Mouse (Mus musculus) right cerebral cortex, postnatal 14 days (tissue): ENCODE measurements around the gene Cd164l2.

Source experiments
- DNase-seq: peaks from one replicate; pipeline ENCODE4 v3.0.0; 2022

The Cd164l2 gene

GRCm38 (mm10) chr4:133195014-133195413, 16.9 kb upstream of the Cd164l2 start:
- DNase-seq, result no peak

DNA sequence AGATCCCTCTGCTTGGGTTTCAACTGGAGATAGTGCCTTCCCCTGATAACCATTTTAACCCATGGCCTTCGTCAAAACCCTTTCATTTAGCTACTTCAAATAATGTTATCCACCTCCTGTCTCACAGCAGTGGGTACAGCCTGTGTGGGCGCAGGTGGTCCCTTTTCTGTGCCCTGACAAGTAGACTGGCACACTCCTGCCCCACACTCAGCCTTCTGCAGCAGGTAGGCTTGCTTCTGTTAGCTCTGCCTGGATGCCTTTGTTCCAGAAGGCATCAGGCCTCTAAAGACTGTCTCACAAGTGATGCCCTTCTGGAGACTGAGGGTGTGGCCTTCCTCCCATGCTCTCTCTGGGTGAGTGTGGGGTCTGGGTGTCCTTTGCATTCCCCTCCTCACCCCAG, 15.8 kb upstream of the Cd164l2 start:
- no peak for DNase-seq

GRCm38 (mm10) chr4:133196852-133197251, 15.1 kb upstream of the Cd164l2 start:
- DNase-seq, result no peak

- DNase-seq, result no peak
Measured at GRCm38 (mm10) chr4:133197355-133197754, 14.6 kb upstream of the Cd164l2 start.

- DNase-seq, result no peak
Measured at GRCm38 (mm10) chr4:133197801-133198286, 14.1 kb upstream of the Cd164l2 start.

DNA sequence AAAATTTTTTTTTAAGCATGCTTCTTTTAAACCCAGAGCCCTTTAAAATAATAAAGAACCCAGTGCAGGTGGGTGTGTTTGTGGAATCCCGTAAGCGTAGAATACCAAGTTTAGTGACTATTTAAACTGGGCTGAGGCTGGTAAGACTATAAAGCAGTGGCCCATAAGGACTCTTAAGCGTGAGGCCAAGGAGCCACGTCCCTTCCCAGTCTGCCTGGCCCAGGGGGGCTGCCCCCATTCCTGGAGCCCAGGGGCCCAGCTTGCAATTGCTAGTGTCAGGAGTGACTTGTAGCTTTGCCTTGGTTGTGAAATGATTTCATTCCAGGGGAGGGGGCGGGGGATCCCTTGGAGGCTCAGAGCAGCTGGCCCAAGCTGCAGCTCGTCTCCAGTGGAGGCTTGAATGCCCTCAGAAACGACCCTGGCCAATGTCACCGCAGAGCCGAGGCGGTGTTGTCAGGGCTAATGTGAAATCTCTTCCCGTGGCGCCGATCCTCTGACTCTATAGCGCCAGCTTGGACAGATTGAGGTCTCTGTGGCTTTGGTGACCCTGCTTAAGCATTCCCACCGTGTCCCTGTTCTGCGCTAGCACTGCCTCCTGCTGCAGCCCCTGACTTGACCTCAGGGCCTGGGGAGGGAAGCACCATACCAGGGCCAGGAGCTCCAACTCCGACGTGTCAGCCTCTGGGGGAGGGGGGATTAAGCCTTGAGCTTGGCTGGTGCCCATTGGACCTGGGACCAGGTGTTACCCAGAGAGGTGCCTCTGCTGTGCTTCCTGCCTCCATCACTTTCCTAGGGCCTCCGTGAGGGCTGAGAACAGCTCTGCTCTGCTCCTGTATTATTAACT, 13.4 kb upstream of the Cd164l2 start:
- DNase-seq, result no peak

- DNase-seq, result no peak
Measured at GRCm38 (mm10) chr4:133199743-133200142, 12.2 kb upstream of the Cd164l2 start.

DNA sequence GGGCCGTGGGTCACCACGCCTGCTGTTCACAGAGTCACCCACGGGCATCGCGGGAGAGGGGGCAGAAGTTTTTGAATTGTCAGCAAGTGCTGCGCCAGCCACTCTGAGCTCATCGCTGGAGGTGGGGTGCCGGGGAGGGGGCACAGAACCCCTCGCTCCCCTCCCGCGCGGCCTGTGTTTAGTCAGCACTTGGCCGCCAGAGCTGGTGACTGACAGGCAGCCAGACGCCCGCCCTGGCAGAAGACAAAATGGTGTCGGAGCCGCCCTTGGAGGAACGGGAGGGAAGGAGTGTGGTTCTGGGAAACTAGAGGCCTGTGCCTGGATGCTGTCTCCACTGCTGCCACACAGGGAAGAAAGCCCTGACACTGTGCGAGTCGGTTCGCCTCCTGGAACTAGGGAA, 11.6 kb upstream of the Cd164l2 start:
- peak; percentile 64 for DNase-seq

DNA sequence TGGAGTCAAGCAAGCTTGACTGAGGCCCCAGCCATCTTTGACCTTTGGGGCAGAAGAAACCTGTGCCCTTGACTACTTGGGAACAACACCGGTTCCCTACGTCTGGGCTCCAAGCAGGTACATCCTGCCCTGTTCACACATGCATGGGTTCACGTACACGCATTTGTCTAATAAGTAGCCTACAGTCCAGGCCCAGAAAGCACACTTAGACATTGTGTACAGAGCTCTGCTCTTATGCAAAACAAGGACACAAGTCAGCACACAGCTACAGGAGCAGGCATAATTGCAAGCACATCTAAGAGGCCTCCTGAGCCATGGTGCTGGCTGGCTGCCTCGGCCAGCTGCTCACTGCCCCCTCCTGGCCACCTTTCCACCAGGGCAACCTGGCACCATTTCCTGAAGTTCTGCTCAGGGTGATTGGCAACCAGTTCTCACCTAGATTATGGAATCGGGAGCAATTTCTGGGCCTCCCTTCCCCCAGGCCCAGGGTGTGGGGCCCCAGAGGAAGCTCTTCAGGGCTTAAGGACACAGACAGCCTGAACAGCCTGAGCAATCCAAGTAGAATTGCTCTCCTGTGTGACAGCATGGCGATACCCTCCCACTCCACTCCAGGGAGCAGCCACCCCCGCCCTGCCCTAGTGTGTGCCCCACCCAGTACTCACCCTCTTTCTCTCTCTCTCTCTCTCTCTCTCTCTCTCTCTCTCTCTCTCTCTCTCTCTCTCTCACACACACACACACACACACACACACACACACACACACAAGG, 10.7 kb upstream of the Cd164l2 start:
- no peak for DNase-seq

DNA sequence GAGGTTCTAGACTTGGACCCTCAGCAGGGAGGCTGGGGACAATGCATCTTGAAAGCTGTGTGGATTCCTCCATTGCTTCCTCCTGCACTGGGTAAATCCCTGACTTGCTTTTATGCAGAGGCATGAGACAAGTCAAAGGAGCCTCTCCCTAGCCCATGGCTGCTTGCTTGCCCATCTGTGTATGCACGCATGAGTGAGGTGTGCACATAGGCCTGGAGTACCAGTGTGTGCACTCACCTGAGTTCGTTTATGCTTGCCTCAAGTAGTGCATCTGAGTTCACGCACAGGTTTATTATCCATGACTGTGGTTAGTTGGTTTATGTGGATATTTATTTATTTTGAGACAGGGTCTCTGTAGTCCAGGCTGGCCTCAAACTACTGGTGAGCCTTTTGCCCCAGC, 9.7 kb upstream of the Cd164l2 start:
- DNase-seq, result no peak

DNA sequence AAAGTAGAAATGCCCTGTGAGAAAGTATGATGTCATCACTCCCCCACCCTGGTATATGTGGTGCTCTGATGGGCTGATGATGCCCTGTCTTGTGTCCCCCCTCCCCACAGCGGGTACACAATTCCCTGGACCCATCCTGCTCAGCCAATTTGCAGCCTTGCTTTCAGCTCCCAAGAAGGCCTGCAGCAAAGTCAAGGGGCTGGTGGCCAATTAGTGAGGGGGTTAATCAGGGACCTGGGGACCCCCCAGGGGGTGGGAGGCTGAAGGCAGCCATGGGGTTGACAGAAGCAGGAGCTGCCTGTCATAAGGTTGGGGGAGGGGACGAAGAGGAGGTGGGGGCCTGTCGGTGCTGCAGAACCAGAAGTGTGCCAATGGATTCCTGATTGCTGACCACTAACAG, 8.3 kb upstream of the Cd164l2 start:
- DNase-seq, result no peak

- no peak for DNase-seq
Measured at GRCm38 (mm10) chr4:133204379-133204778, 7.6 kb upstream of the Cd164l2 start.

DNA sequence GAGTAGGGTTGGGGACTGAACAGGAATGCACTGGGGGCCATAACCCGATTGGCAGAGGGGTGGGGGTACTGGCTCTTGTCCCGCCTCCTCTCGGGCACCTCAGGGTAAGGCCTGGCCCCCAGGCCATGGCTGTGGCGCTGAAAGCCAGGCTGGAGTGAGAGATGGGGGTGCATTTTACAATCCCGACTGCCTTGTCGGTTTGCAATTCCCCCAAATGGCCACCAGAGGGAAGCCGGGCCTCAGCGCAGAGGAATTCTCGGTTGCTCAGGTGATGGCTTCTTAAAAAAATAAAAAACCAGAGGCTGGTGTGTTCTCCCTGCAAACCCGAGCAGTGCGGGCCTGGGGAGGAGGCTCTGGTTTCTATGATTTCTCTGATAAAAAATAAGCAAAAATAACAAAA, 2.6 kb upstream of the Cd164l2 start:
- DNase-seq, result peak; percentile 60

DNA sequence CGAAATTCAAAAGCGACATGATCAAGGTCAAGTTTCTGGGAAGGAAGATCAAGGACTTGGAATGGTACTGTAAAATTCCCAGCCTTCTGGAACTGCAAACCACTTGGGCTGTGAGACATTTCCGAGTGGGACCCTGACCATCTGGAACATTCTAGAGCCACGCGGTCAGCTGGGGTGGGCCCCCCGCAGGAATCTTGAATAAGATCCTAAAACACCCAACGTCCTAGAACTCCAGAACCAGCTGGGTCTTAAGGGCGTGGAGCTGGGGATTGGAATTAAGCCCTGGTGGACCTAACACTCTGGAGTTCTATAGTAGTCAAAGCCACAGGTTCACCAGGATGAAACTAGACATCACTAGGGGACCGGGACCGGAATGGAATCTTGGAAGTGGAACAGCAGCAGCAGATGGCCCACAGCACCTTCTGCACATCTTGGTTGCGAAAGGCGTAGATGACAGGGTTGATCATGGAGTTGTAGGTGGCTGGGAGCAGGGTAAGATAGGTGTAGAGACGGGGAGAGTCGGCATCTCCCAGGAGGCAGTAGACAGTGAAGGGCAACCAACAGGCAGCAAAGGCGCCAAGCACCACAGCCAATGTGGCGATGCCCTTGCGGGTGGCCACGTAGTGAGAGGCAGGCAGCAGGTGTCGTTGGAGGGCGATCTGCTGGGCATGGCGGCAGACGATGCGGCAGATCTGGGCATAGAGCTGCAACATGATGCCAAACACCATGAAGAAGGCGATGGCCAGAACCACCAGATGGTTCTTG, 1.7 kb upstream of the Cd164l2 start:
- DNase-seq, result no peak

- no peak for DNase-seq
Measured at GRCm38 (mm10) chr4:133210788-133211390, 1.0 kb upstream of the Cd164l2 start.

DNA sequence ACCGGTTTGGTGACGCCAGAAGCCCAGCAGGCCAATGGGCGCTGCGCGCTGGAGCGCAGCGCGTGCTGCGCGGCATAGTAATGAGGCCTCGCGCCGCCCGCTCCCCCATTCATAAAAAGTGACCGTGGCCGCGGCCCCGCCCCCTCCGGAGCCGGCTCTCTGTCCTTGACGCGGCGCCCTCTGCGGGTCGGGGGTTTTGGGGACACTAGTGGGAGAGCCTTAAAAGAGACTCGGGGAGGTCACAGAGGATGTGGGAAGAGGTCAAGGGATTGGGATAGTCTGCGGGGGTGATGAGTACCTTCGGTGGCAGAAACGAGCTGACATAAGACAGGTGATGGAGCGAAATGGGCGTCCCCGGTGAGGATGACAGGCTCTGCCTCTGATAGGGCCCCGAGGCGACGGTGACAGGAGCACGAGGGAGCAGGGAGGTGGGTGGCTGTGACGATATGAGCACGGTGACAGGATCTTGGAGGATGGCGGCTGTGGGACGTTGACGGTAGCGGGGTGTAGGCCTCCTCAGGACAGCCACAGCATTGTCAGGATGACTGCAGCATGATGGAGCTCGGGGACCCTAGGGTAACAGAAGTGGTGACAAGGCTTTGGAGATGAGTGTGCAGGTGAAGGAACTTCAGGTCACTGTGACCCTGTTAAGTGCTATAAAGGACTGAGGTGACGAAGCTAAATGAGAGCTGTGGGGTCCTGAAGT, 784 bp downstream of the Cd164l2 start:
- DNase-seq, result peak; percentile 80

GRCm38 (mm10) chr4:133213268-133213590, 1.3 kb downstream of the Cd164l2 start:
- DNase-seq, result no peak

DNA sequence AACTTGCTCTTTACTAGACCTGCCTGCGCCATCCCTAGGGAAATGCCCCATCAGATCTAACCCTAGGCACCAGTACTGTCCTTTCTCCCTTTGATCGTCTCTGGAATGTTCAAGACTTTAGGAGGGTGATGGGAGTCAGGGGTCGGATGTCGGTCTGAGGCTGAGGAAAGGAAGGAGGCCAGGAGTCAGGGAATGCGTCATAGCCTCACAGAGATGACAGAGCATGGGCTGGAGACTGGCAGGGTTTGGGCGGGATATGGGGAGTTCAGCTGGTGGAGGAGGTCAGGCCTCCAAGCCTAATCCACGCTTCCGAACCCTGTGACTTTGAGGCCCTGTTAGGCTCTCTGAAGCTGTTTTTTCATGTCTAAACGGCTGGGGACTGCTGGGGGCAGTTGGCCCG, 1.7 kb downstream of the Cd164l2 start:
- DNase-seq, result no peak

DNA sequence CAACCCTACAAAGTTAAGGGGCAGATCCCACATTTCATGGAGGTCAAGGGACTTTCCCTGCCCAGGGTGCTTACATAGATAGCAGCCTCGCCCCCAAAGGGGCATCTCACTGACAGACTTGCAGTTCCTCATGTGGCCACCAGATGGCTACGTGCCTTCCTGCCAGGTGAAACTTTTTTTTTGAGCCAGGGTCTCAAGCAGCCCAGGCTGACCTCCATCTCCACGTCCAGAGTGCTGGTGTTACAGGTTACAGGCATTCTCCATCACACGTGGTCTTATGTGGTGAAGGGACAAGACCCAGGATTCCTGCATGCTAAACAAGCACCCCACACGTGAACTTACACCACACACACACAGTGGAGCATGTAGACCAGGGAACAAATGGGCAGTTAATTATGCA, 5.7 kb downstream of the Cd164l2 start:
- DNase-seq, result peak; percentile 72

GRCm38 (mm10) chr4:133218745-133219144, 6.8 kb downstream of the Cd164l2 start:
- DNase-seq, result no peak

- no peak for DNase-seq
Measured at GRCm38 (mm10) chr4:133220656-133221055, 8.7 kb downstream of the Cd164l2 start.

DNA sequence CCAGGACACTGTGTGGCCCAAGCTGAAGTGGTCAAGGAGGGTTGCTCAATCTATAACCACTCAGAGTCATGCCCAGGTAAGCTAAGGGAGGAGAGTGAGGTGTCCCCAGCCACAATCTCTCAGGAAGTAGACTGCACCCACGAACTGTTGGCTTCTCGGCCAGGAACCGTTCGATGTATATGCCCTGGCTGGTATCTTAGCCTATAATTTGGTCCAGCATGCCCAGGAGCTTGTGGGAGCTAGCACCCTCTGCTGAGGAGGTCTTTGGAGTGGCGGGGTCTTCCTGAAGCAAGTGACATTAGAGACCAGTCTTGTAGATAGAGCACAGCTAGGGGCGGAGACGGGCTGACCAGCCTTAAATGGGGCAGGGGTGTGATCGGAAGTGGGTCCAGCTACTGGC, 9.8 kb downstream of the Cd164l2 start:
- DNase-seq, result no peak
